Mouse (Mus musculus) lung, embryonic 16.5 days (tissue): ENCODE measurements around the gene Kat8. TPM values are rescaled to one million over a fixed set of nuclear protein-coding genes. Genes with fewer than 3 reads are reported as not detected.
"Not testable (repeated sequence)": the region's sequence is repeated elsewhere in the genome, so short reads cannot be mapped to it uniquely, and the experiment has no call there.

Experiments used
- ATAC-seq: fragments of 200-750 bp; cut with Nextera tagmentation; 2 replicates; pipeline ENCODE4 v1.8.0; 2017; ENCODE audit warnings: low read depth, mild to moderate bottlenecking, moderate library complexity
- H3K27ac ChIP-seq: fragments of 300-500 bp; sonication (generic); 2 replicates; pipeline ENCODE4 v1.5.1; 2014; ENCODE audit warnings: mild to moderate bottlenecking, control low read depth, low read length
- H3K27me3 ChIP-seq: fragments of 300-500 bp; sonication (generic); 2 replicates; pipeline ENCODE4 v1.6.1; 2014; ENCODE audit warnings: low read depth, low read length, mixed read lengths; ENCODE audit not compliant: control insufficient read depth, insufficient read depth
- H3K36me3 ChIP-seq: fragments of 300-500 bp; sonication (generic); 2 replicates; pipeline ENCODE4 v1.6.1; 2014; ENCODE audit warnings: low read length; ENCODE audit not compliant: control insufficient read depth, insufficient read depth
- H3K4me1 ChIP-seq: fragments of 300-500 bp; sonication (generic); replicated peaks from 2 replicates; pipeline ENCODE4 v1.6.1; 2014; ENCODE audit warnings: low read length, mixed read lengths; ENCODE audit not compliant: control insufficient read depth, insufficient read depth
- H3K4me2 ChIP-seq: fragments of 300-500 bp; sonication (generic); 2 replicates; pipeline ENCODE4 v1.6.1; 2014; ENCODE audit warnings: low read depth, low read length, control low read depth
- H3K4me3 ChIP-seq: fragments of 300-500 bp; sonication (generic); 2 replicates; pipeline ENCODE4 v1.5.1; 2014; ENCODE audit warnings: mild to moderate bottlenecking, low read length, control low read depth
- H3K9ac ChIP-seq: fragments of 300-500 bp; sonication (generic); 2 replicates; pipeline ENCODE4 v1.6.1; 2014; ENCODE audit warnings: low read length, control low read depth
- H3K9me3 ChIP-seq: fragments of 300-500 bp; sonication (generic); 2 replicates; pipeline ENCODE4 v1.6.1; 2016; ENCODE audit warnings: low read length; ENCODE audit not compliant: control insufficient read depth
- WGBS: fragments of 180-500 bp; shearing (Covaris S2); extraction: QIAGEN DNeasy Blood & Tissue Kit; methylation state at CpG from one replicate; pipeline ENCODE4 v1.1.7; 2014; 5-methylcytosine and 5-hydroxymethylcytosine counted together
- polyA plus RNA-seq: library from polyadenylated mRNA; unstranded; fragments of >200 nt; fragmentation: Nextera tagmentation; extraction: Ambion mirVana; gene quantifications from 2 replicates; pipeline ENCODE4 v1.2.1, GENCODE M21; 2015

Kat8 gene
- polyA plus RNA-seq, 1 experiment from 2014 or later, result 38.9 TPM

- Histone ChIP-seq H3K4me1 (peaks cover 39% of the 10 kb centered on the region), H3K4me3 (no peak overlapping the region), H3K9ac (peak overlapping the region; percentile 39), H3K9me3 (no peaks in the 10 kb centered on the region), H3K27ac (peak overlapping the region; percentile 95; the same call in 1 of the 2 replicates), H3K4me2 (no peak overlapping the region), H3K36me3 (no peaks in the 10 kb centered on the region), H3K27me3 (no peaks in the 10 kb centered on the region)
- ATAC-seq, result no peak
- 79% methylated on average over 5 of the region's 5 CpGs for WGBS
These were observed 21.8 kb downstream of the Kat8 start for GRCm38 (mm10) chr7:127934075-127934474.

GRCm38 (mm10) chr7:127935028-127935722, 22.9 kb downstream of the Kat8 start:
- peaks cover 39% of the 10 kb centered on the region for H3K4me1 ChIP-seq
- 5% methylated on average over 32 of the region's 32 CpGs for WGBS

GRCm38 (mm10) chr7:127935748-127936159, 23.4 kb downstream of the Kat8 start:
- peak; percentile 27 for ATAC-seq
- Histone ChIP-seq H3K4me1 (peaks cover 39% of the 10 kb centered on the region), H3K27me3 (no peaks in the 10 kb centered on the region), H3K27ac (peak overlapping the region; percentile 75), H3K9ac (peak overlapping the region; percentile 90), H3K9me3 (no peaks in the 10 kb centered on the region), H3K4me2 (peak overlapping the region; percentile 99), H3K4me3 (peak overlapping the region; percentile 82), H3K36me3 (no peaks in the 10 kb centered on the region)
- under 1% methylated on average over 32 of the region's 38 CpGs for WGBS

More at GRCm38 (mm10) chr7:127935028-127935722, 22.9 kb downstream of the Kat8 start:
- Histone ChIP-seq H3K9ac (peak overlapping the region; percentile 90), H3K27me3 (no peaks in the 10 kb centered on the region), H3K4me2 (peak overlapping the region; percentile 99), H3K9me3 (no peaks in the 10 kb centered on the region), H3K36me3 (no peaks in the 10 kb centered on the region), H3K27ac (peak overlapping the region; percentile 77), H3K4me3 (peak overlapping the region; percentile 82)
- ATAC-seq, result peak; percentile 93

- H3K4me1 ChIP-seq, result peaks cover 35% of the 10 kb centered on the region
- H3K4me3 ChIP-seq, result peak overlapping the region; percentile 82
- no peak overlapping the region; the same call in 1 of the 2 replicates for H3K27ac ChIP-seq
- no peaks in the 10 kb centered on the region for H3K27me3 ChIP-seq
- ATAC-seq, result no peak
- H3K9ac ChIP-seq, result peak overlapping the region; percentile 90
- H3K36me3 ChIP-seq, result no peaks in the 10 kb centered on the region
- WGBS, result 49% methylated on average over 18 of the region's 18 CpGs
- H3K4me2 ChIP-seq, result peak overlapping the region; percentile 99
- H3K9me3 ChIP-seq, result no peaks in the 10 kb centered on the region
These were observed 24.0 kb downstream of the Kat8 start for GRCm38 (mm10) chr7:127936216-127936884.

- H3K4me2 ChIP-seq, H3K4me1 ChIP-seq, H3K27ac ChIP-seq, ATAC-seq, H3K36me3 ChIP-seq, H3K9ac ChIP-seq, H3K9me3 ChIP-seq, H3K4me3 ChIP-seq: not testable (repeated sequence)
- WGBS, result 56% methylated on average over 2 of the region's 2 CpGs
- H3K27me3 ChIP-seq, result peaks cover 18% of the 10 kb centered on the region; the same call in 1 of the 2 replicates
These were observed 29.8 kb downstream of the Kat8 start for GRCm38 (mm10) chr7:127942097-127942496.

- peak overlapping the region; percentile 33; the same call in 1 of the 2 replicates for H3K9ac ChIP-seq
- H3K4me2 ChIP-seq, result peak overlapping the region; percentile 42
- H3K27me3 ChIP-seq, result peaks cover 18% of the 10 kb centered on the region; the same call in 1 of the 2 replicates
- no peak overlapping the region for H3K27ac ChIP-seq
- peak overlapping the region; percentile 26; the same call in 1 of the 2 replicates for H3K4me3 ChIP-seq
- ATAC-seq, result peak; percentile 74
- 8% methylated on average over 23 of the region's 23 CpGs for WGBS
- H3K36me3 ChIP-seq, result no peaks in the 10 kb centered on the region
- H3K9me3 ChIP-seq, result no peaks in the 10 kb centered on the region
- no peaks in the 10 kb centered on the region for H3K4me1 ChIP-seq
These were observed 32.3 kb downstream of the Kat8 start for GRCm38 (mm10) chr7:127944614-127945013.

GRCm38 (mm10) chr7:127946470-127947023, 34.2 kb downstream of the Kat8 start, which contains the start of gene Prss36:
TSS of gene Prss36 (minus strand) at chr7:127946725.
- ATAC-seq, result 0 out of 2 replicates have a peak, but pooled peaks have one; percentile 28
- Histone ChIP-seq H3K27ac (no peak within 1 kb of the TSS), H3K9ac (no peak within 1 kb of the TSS), H3K36me3 (no peaks in the 10 kb centered on the region), H3K4me1 (no peaks in the 10 kb centered on the region), H3K27me3 (peaks cover 18% of the 10 kb centered on the region; the same call in 1 of the 2 replicates), H3K4me3 (no peak within 1 kb of the TSS), H3K9me3 (no peaks in the 10 kb centered on the region), H3K4me2 (no peak within 1 kb of the TSS)
- 61% methylated on average over 6 of the region's 6 CpGs for WGBS

- no peaks in the 10 kb centered on the region for H3K4me1 ChIP-seq
- H3K27me3 ChIP-seq, result no peaks in the 10 kb centered on the region
- no peak overlapping the region for H3K9ac ChIP-seq
- H3K9me3 ChIP-seq, result no peaks in the 10 kb centered on the region
- no peak overlapping the region for H3K4me2 ChIP-seq
- H3K27ac ChIP-seq, result no peak overlapping the region
- 33% methylated on average over 13 of the region's 13 CpGs for WGBS
- H3K4me3 ChIP-seq, result no peak overlapping the region
- no peak for ATAC-seq
- H3K36me3 ChIP-seq, result no peaks in the 10 kb centered on the region
These were observed 40.7 kb downstream of the Kat8 start for GRCm38 (mm10) chr7:127952864-127953581.
